Mouse (Mus musculus) kidney, postnatal 0 days (tissue): ENCODE results near the gene Mrs2. TPM values are rescaled to one million over a fixed set of nuclear protein-coding genes. Genes with fewer than 3 reads are reported as not detected.

Experiments used
- ATAC-seq: fragments of 200-750 bp; cut with Nextera tagmentation; replicated peaks from 2 replicates; pipeline ENCODE4 v1.8.0; 2017; ENCODE audit warnings: low read depth, moderate number of reproducible peaks, moderate TSS enrichment, moderate library complexity; ENCODE audit not compliant: low FRiP score
- DNase-seq: peaks from one replicate; pipeline ENCODE4 v3.0.0-alpha.2; 2016; ENCODE audit warnings: low spot score
- H3K27ac ChIP-seq: fragments of 300-500 bp; sonication (generic); 2 replicates; pipeline ENCODE4 v1.5.1; 2014; ENCODE audit warnings: mild to moderate bottlenecking
- H3K27me3 ChIP-seq: fragments of 300-500 bp; sonication (generic); 2 replicates; pipeline ENCODE4 v1.6.1; 2014; ENCODE audit warnings: low read length, mixed read lengths; ENCODE audit not compliant: insufficient read depth
- H3K36me3 ChIP-seq: fragments of 300-500 bp; sonication (generic); 2 replicates; pipeline ENCODE4 v1.6.1; 2014; ENCODE audit warnings: low read length, mixed read lengths; ENCODE audit not compliant: insufficient read depth
- H3K4me1 ChIP-seq: fragments of 300-500 bp; sonication (generic); replicated peaks from 2 replicates; pipeline ENCODE4 v1.6.1; 2014; ENCODE audit warnings: antibody characterized with exemption, low read length, mixed read lengths; ENCODE audit not compliant: insufficient read depth
- H3K4me2 ChIP-seq: fragments of 300-500 bp; sonication (generic); 2 replicates; pipeline ENCODE4 v1.6.1; 2014; ENCODE audit warnings: mild to moderate bottlenecking, low read length, moderate library complexity, mixed read lengths
- H3K4me3 ChIP-seq: fragments of 300-500 bp; sonication (generic); replicated peaks from 2 replicates; pipeline ENCODE4 v1.5.1; 2014; ENCODE audit warnings: low read depth, low read length
- H3K9ac ChIP-seq: fragments of 300-500 bp; sonication (generic); 2 replicates; pipeline ENCODE4 v1.6.1; 2014; ENCODE audit warnings: low read depth, low read length
- H3K9me3 ChIP-seq: fragments of 300-500 bp; sonication (generic); replicated peaks from 2 replicates; pipeline ENCODE4 v1.6.1; 2016; ENCODE audit warnings: low read length, inconsistent platforms, mixed read lengths
- CTCF ChIP-seq: IDR thresholded peaks from 2 replicates; pipeline ENCODE4 v1.5.1; 2016; ENCODE audit warnings: antibody characterized with exemption, low read depth, mild to moderate bottlenecking, moderate library complexity
- WGBS: fragments of 180-500 bp; shearing (Covaris S2); extraction: QIAGEN DNeasy Blood & Tissue Kit; methylation state at CpG from one replicate; pipeline ENCODE4 v1.1.7; 2014; 5-methylcytosine and 5-hydroxymethylcytosine counted together
- polyA plus RNA-seq: library from polyadenylated mRNA; unstranded; fragments of >200 nt; fragmentation: Nextera tagmentation; extraction: Ambion mirVana; gene quantifications from 2 replicates; pipeline ENCODE4 v1.2.1, GENCODE M21; 2015

The Mrs2 gene
- polyA plus RNA-seq, 1 experiment from 2014 or later = 13.7 TPM

DNA sequence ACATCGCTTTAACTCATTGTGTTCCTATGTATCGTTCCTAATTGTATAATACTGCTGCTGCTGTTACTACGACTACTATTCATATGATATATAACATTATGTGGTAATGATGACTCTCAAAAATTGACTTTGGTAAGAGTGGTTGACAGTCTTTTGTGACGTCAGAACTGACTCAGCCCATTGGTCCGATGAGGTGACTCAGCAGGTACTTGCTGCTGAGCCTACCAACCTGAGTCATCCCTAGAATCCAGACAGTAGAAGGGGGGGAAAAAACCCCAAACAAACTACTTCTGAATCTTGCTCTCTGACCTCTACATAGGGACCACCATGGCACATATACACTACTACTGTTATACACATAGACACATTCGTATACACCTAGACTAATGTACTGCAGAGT is 71.3 kb downstream of the Mrs2 start:
- H3K4me3 ChIP-seq = no peak overlapping the region
- no peak for TF ChIP-seq CTCF
- H3K36me3 ChIP-seq = no peaks in the 10 kb centered on the region
- ATAC-seq (no peak), DNase-seq (no peak)
- H3K9me3 ChIP-seq = no peaks in the 10 kb centered on the region
- no peaks in the 10 kb centered on the region for H3K4me1 ChIP-seq
- WGBS = 89% methylated on average over 6 of the region's 6 CpGs
- no peak overlapping the region for H3K4me2 ChIP-seq
- H3K9ac ChIP-seq = no peak overlapping the region
- H3K27me3 ChIP-seq = no peaks in the 10 kb centered on the region
- H3K27ac ChIP-seq = no peak overlapping the region

DNA sequence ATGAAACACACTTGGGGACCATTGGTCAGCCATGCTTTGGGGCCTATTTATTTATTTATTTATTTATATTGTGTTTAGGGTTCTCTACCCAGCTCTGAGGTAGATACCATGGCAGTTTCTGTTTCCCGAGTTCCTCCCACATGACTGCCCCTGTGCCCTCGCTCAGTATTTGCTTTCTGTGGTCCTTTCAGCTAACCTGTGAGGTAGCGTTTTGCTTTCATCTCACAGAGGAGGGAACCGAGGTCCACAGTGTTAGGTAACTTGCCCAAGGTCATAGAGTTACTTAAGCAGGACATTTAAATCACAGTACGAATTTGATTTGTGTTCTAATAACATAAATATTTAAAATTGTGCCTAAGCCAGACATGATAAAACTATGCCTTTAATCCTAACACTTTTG is 73.0 kb downstream of the Mrs2 start:
- Histone ChIP-seq H3K9me3 (no peaks in the 10 kb centered on the region), H3K4me2 (no peak overlapping the region), H3K9ac (no peak overlapping the region), H3K27me3 (no peaks in the 10 kb centered on the region), H3K36me3 (no peaks in the 10 kb centered on the region), H3K27ac (no peak overlapping the region), H3K4me3 (no peak overlapping the region), H3K4me1 (no peaks in the 10 kb centered on the region)
- ATAC-seq (no peak), DNase-seq (no peak)
- TF ChIP-seq CTCF = no peak
- WGBS = 65% methylated on average over 5 of the region's 5 CpGs

DNA sequence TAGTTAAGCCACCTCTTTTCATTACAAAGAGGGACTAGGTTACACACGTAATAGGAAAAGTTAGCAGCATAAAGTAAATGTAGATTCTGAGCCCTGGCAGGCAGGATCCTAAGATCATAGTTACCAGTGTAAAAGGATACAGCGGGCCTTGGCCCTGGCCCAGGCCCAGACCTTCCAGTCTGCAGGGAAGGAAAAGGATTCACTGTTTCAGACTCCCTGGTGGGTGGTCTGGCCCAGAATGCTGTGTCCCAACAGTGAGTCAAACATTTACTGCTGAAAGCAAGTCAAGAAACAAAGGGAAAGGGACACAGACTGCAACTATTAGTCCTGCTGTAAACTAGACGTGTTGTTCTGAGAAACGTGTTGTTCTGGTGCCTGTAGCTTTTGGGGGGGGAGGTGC is 74.6 kb downstream of the Mrs2 start:
- whole genome bisulfite sequencing = 22% methylated on average over 4 of the region's 4 CpGs
- no peak for ATAC-seq
- H3K9ac ChIP-seq = no peak overlapping the region
- H3K4me2 ChIP-seq = no peak overlapping the region
- no peaks in the 10 kb centered on the region for H3K4me1 ChIP-seq
- H3K36me3 ChIP-seq = no peaks in the 10 kb centered on the region
- no peaks in the 10 kb centered on the region for H3K27me3 ChIP-seq
- H3K27ac ChIP-seq = no peak overlapping the region
- TF ChIP-seq CTCF = no peak
- H3K4me3 ChIP-seq = no peak overlapping the region
- H3K9me3 ChIP-seq = no peaks in the 10 kb centered on the region
- peak; percentile 64 for DNase-seq

DNA sequence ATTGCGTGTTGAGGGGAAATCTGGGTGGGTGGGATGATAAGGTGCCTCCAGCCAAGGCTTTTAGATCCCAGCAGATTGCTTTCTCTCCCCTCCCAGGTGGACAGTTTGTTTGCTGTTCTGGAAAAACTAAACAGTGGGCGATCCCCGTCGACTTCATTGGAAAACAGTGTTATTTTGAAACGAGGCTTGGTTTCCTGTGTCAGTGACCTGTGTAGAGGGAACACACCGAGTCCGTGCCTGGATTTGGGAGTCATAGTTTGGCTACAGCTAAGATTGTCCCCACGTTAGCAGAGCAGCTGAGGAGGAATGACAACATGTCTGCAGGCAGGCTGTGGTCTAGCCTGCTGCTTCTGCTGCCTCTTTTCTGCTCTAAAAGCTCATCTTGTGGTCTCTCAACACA is 76.9 kb downstream of the Mrs2 start:
- no peaks in the 10 kb centered on the region for H3K9me3 ChIP-seq
- DNase-seq (no peak), ATAC-seq (no peak)
- no peaks in the 10 kb centered on the region for H3K36me3 ChIP-seq
- no peak overlapping the region for H3K9ac ChIP-seq
- no peak overlapping the region for H3K4me3 ChIP-seq
- H3K27ac ChIP-seq = no peak overlapping the region
- no peak overlapping the region for H3K4me2 ChIP-seq
- H3K4me1 ChIP-seq = no peaks in the 10 kb centered on the region
- TF ChIP-seq CTCF = no peak
- WGBS = 52% methylated on average over 8 of the region's 8 CpGs
- no peaks in the 10 kb centered on the region for H3K27me3 ChIP-seq

DNA sequence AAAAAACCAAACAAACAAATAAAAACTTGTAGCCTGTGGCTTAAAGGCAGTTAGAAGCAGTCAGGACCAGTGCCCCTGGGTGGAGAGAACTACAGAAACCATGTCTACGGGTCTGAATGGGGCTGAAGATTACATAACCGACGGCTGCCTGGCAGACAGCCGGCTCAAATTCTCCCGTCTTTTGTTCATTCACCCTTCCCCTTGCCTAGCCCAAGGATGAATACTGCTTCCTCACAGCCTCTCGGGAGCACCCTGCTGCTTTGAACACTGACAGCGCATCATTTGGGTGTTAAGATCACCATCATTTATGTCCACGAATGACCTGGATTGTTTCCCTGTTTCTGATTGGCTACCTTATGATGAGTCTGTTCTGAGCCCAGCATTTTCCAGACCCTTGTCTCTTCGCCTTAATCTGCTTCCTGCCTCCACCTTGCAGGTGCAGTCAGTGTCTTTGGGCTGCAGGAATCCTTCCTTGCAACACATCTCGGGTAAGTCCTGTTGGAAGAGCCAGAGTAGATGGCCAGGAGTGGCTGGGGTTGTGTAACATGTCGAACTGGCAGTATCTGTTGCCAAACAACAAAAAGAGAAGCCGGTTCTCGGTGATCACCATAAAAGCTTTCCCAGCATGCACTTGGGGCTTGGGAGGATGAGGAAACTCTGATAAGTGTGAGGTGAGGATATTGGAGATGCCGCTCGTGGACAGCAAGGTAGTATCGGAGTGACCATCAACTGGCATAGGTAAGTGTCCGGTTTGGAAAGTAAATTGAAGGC is 77.5 kb downstream of the Mrs2 start, which contains the start of gene Gpld1:
Gene Gpld1 (plus strand): TSS at position 641 of the 771 bp plus-strand sequence.
- TF ChIP-seq CTCF = no peak
- no peaks in the 10 kb centered on the region for H3K4me1 ChIP-seq
- no peaks in the 10 kb centered on the region for H3K9me3 ChIP-seq
- H3K27me3 ChIP-seq = no peaks in the 10 kb centered on the region
- WGBS = 62% methylated on average over 17 of the region's 17 CpGs
- H3K4me2 ChIP-seq = no peak within 1 kb of the TSS
- no peak within 1 kb of the TSS for H3K9ac ChIP-seq
- no peak for ATAC-seq
- no peak within 1 kb of the TSS for H3K4me3 ChIP-seq
- H3K36me3 ChIP-seq = no peaks in the 10 kb centered on the region
- no peak for DNase-seq
- H3K27ac ChIP-seq = no peak within 1 kb of the TSS

DNA sequence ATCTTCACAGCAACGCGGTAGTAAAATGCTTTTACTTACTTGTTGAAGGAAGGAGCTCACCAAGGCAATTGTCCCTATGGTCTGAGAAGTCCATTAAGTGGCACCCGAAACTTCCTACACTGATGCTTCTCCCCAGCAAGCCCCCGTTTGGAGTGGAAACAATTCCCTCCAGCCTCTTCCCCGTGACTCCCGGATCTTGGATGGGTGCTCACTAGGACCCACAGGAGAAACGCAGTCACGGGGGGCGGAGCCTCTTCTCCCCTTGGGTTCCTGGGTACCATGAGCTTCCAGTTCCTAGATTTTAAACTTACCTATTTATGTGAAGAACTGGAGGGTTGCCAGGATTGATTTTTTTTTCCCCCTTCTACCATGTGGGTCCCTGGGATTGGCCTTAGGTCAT is 80.7 kb downstream of the Mrs2 start:
- DNase-seq (no peak), ATAC-seq (no peak)
- Histone ChIP-seq H3K36me3 (no peaks in the 10 kb centered on the region), H3K4me3 (no peak overlapping the region), H3K27ac (no peak overlapping the region), H3K27me3 (no peaks in the 10 kb centered on the region), H3K9ac (no peak overlapping the region), H3K4me2 (no peak overlapping the region), H3K4me1 (no peaks in the 10 kb centered on the region), H3K9me3 (no peaks in the 10 kb centered on the region)
- no peak for TF ChIP-seq CTCF
- WGBS = 93% methylated on average over 9 of the region's 9 CpGs
